Mouse (Mus musculus): ENCODE results near the gene Homer2. TPM values are rescaled to one million over a fixed set of nuclear protein-coding genes. Genes with fewer than 3 reads are reported as not detected.

Homer2 gene
- total RNA-seq, 2 experiments from 2014 or later = 1.1 to 4.6 TPM

GRCm38 (mm10) chr7:81570271-81570670 is 137.1 kb downstream of the Homer2 start:
- ATAC-seq (replicated peaks; ENCODE audit: low FRiP score, poor library complexity, severe bottlenecking) = no peak

GRCm38 (mm10) chr7:81569851-81570250 is 137.5 kb downstream of the Homer2 start:
- ATAC-seq (replicated peaks; ENCODE audit: low FRiP score, poor library complexity, severe bottlenecking) = no peak

- no peak for ATAC-seq (replicated peaks; ENCODE audit: low FRiP score, poor library complexity, severe bottlenecking)
Measured at GRCm38 (mm10) chr7:81567396-81567795, 139.9 kb downstream of the Homer2 start.

GRCm38 (mm10) chr7:81566892-81567291 is 140.4 kb downstream of the Homer2 start, which contains the start of gene Fsd2:
Fsd2 (minus strand) TSS chr7:81566944.
- ATAC-seq (replicated peaks; ENCODE audit: low FRiP score, poor library complexity, severe bottlenecking) = no peak

GRCm38 (mm10) chr7:81566332-81566731 is 141.0 kb downstream of the Homer2 start:
- no peak for ATAC-seq (replicated peaks; ENCODE audit: low FRiP score, poor library complexity, severe bottlenecking)

- ATAC-seq (replicated peaks; ENCODE audit: low FRiP score, poor library complexity, severe bottlenecking) = no peak
Measured at GRCm38 (mm10) chr7:81565381-81566055, 141.8 kb downstream of the Homer2 start.

- ATAC-seq (replicated peaks; ENCODE audit: low FRiP score, poor library complexity, severe bottlenecking) = no peak
Measured at GRCm38 (mm10) chr7:81564766-81565165, 142.6 kb downstream of the Homer2 start.

- ATAC-seq (replicated peaks; ENCODE audit: low FRiP score, poor library complexity, severe bottlenecking) = no peak
Measured at GRCm38 (mm10) chr7:81563506-81564015, 143.8 kb downstream of the Homer2 start.

GRCm38 (mm10) chr7:81561211-81561610 is 146.1 kb downstream of the Homer2 start:
- ATAC-seq (replicated peaks; ENCODE audit: low FRiP score, poor library complexity, severe bottlenecking) = no peak

GRCm38 (mm10) chr7:81560101-81561049 is 147.0 kb downstream of the Homer2 start:
- ATAC-seq (replicated peaks; ENCODE audit: low FRiP score, poor library complexity, severe bottlenecking) = no peak

GRCm38 (mm10) chr7:81559231-81559980 is 147.9 kb downstream of the Homer2 start:
- ATAC-seq (replicated peaks; ENCODE audit: low FRiP score, poor library complexity, severe bottlenecking) = no peak

- ATAC-seq (replicated peaks; ENCODE audit: low FRiP score, poor library complexity, severe bottlenecking) = no peak
Measured at GRCm38 (mm10) chr7:81557985-81558360, 149.4 kb downstream of the Homer2 start.

GRCm38 (mm10) chr7:81557252-81557984 is 149.9 kb downstream of the Homer2 start:
- no peak for ATAC-seq (replicated peaks; ENCODE audit: low FRiP score, poor library complexity, severe bottlenecking)

GRCm38 (mm10) chr7:81556839-81557238 is 150.5 kb downstream of the Homer2 start:
- ATAC-seq (replicated peaks; ENCODE audit: low FRiP score, poor library complexity, severe bottlenecking) = no peak

GRCm38 (mm10) chr7:81554369-81554768 is 153.0 kb downstream of the Homer2 start:
- peak; percentile 71; the same call in 1 of the 2 replicates for ATAC-seq (replicated peaks; ENCODE audit: low FRiP score, poor library complexity, severe bottlenecking)

GRCm38 (mm10) chr7:81553589-81553988 is 153.7 kb downstream of the Homer2 start:
- ATAC-seq (replicated peaks; ENCODE audit: low FRiP score, poor library complexity, severe bottlenecking) = no peak
